Mouse (Mus musculus) midbrain, embryonic 16.5 days (tissue): ENCODE measurements at regions not wholly inside any gene's neighbourhood (a gene's known extent, or its start where the extent isn't known, plus 50 kb on each side); places are given as distances from the start of the nearest gene placed in this dataset.

ENCODE experiments used
- ATAC-seq: fragments of 200-750 bp; cut with Nextera tagmentation; 2 replicates; pipeline ENCODE4 v1.8.0; 2017; ENCODE audit warnings: moderate TSS enrichment
- H3K27ac ChIP-seq: fragments of 300-500 bp; sonication (generic); 2 replicates; pipeline ENCODE4 v1.5.1; 2014; ENCODE audit warnings: mild to moderate bottlenecking, low read length, mixed read lengths
- H3K27me3 ChIP-seq: fragments of 300-500 bp; sonication (generic); 2 replicates; pipeline ENCODE4 v1.6.1; 2014; ENCODE audit warnings: low read depth, low read length, mixed read lengths; ENCODE audit not compliant: control insufficient read depth, insufficient read depth
- H3K36me3 ChIP-seq: fragments of 300-500 bp; sonication (generic); 2 replicates; pipeline ENCODE4 v1.6.1; 2014; ENCODE audit warnings: mild to moderate bottlenecking, low read length, moderate library complexity, mixed read lengths; ENCODE audit not compliant: control insufficient read depth, insufficient read depth
- H3K4me1 ChIP-seq: fragments of 300-500 bp; sonication (generic); 2 replicates; pipeline ENCODE4 v1.6.1; 2014; ENCODE audit warnings: mild to moderate bottlenecking, low read length, mixed read lengths; ENCODE audit not compliant: control insufficient read depth, insufficient read depth
- H3K4me2 ChIP-seq: fragments of 300-500 bp; sonication (generic); 2 replicates; pipeline ENCODE4 v1.6.1; 2014; ENCODE audit warnings: mild to moderate bottlenecking, low read length, mixed read lengths
- H3K4me3 ChIP-seq: fragments of 300-500 bp; sonication (generic); 2 replicates; pipeline ENCODE4 v1.5.1; 2014; ENCODE audit warnings: low read depth, mild to moderate bottlenecking, low read length, moderate library complexity, mixed read lengths
- H3K9ac ChIP-seq: fragments of 300-500 bp; sonication (generic); 2 replicates; pipeline ENCODE4 v1.6.1; 2014; ENCODE audit warnings: low read depth, low read length, mixed read lengths
- H3K9me3 ChIP-seq: fragments of 300-500 bp; sonication (generic); replicated peaks from 2 replicates; pipeline ENCODE4 v1.6.1; 2014; ENCODE audit warnings: mild to moderate bottlenecking, low read length, mixed read lengths; ENCODE audit not compliant: control insufficient read depth, poor library complexity, severe bottlenecking
- WGBS: fragments of 180-500 bp; shearing (Covaris S2); extraction: QIAGEN DNeasy Blood & Tissue Kit; methylation state at CpG from one replicate; pipeline ENCODE4 v1.1.7; 2014; 5-methylcytosine and 5-hydroxymethylcytosine counted together

GRCm38 (mm10) chr6:17157270-17157669 is 92.3 kb downstream of the Tes start:
- H3K4me2 ChIP-seq: no peak overlapping the region
- H3K27me3 ChIP-seq: no peaks in the 10 kb centered on the region
- no peaks in the 10 kb centered on the region for H3K36me3 ChIP-seq
- H3K4me1 ChIP-seq: no peaks in the 10 kb centered on the region
- no peak overlapping the region for H3K4me3 ChIP-seq
- 92% methylated on average over 6 of the region's 6 CpGs for WGBS
- no peaks in the 10 kb centered on the region for H3K9me3 ChIP-seq
- ATAC-seq: no peak
- no peak overlapping the region for H3K27ac ChIP-seq
- H3K9ac ChIP-seq: no peak overlapping the region

GRCm38 (mm10) chr6:17169971-17170781 is 105.2 kb downstream of the Tes start:
- Histone ChIP-seq H3K36me3 (no peaks in the 10 kb centered on the region), H3K4me1 (peaks cover 22% of the 10 kb centered on the region), H3K27ac (peak overlapping the region; percentile 79), H3K9ac (peak overlapping the region; percentile 26; the same call in 1 of the 2 replicates), H3K27me3 (no peaks in the 10 kb centered on the region), H3K4me2 (peak overlapping the region; percentile 49), H3K9me3 (peaks cover 2% of the 10 kb centered on the region; the same call in 1 of the 2 replicates), H3K4me3 (peak overlapping the region; percentile 5; the same call in 1 of the 2 replicates)
- WGBS: 32% methylated on average over 18 of the region's 18 CpGs
- ATAC-seq: peak; percentile 54

GRCm38 (mm10) chr6:17170782-17171272 is 105.9 kb downstream of the Tes start:
- peak overlapping the region; percentile 26; the same call in 1 of the 2 replicates for H3K9ac ChIP-seq
- ATAC-seq: peak; percentile 29
- H3K4me3 ChIP-seq: no peak overlapping the region
- H3K27me3 ChIP-seq: no peaks in the 10 kb centered on the region
- WGBS: 21% methylated on average over 7 of the region's 7 CpGs
- H3K36me3 ChIP-seq: no peaks in the 10 kb centered on the region
- H3K4me1 ChIP-seq: peaks cover 22% of the 10 kb centered on the region
- peak overlapping the region; percentile 79 for H3K27ac ChIP-seq
- peak overlapping the region; percentile 49 for H3K4me2 ChIP-seq
- peaks cover 2% of the 10 kb centered on the region; the same call in 1 of the 2 replicates for H3K9me3 ChIP-seq

- peak overlapping the region; percentile 79 for H3K27ac ChIP-seq
- ATAC-seq: peak; percentile 90
- no peaks in the 10 kb centered on the region for H3K27me3 ChIP-seq
- no peaks in the 10 kb centered on the region for H3K36me3 ChIP-seq
- 0 out of 2 replicates have a peak overlapping the region, but pooled peaks have one; percentile 7 for H3K4me3 ChIP-seq
- H3K4me1 ChIP-seq: peaks cover 22% of the 10 kb centered on the region
- 6% methylated on average over 17 of the region's 17 CpGs for WGBS
- peak overlapping the region; percentile 49 for H3K4me2 ChIP-seq
- H3K9ac ChIP-seq: peak overlapping the region; percentile 15; the same call in 1 of the 2 replicates
- peaks cover 2% of the 10 kb centered on the region; the same call in 1 of the 2 replicates for H3K9me3 ChIP-seq
Measured at GRCm38 (mm10) chr6:17171273-17172011, 106.5 kb downstream of the Tes start.

- Histone ChIP-seq H3K4me1 (peaks cover 22% of the 10 kb centered on the region), H3K9me3 (peaks cover 2% of the 10 kb centered on the region; the same call in 1 of the 2 replicates), H3K27me3 (no peaks in the 10 kb centered on the region), H3K4me3 (no peak overlapping the region), H3K9ac (no peak overlapping the region), H3K36me3 (no peaks in the 10 kb centered on the region), H3K4me2 (no peak overlapping the region), H3K27ac (peak overlapping the region; percentile 79)
- no peak for ATAC-seq
- 15% methylated on average over 1 of the region's 1 CpGs for WGBS
Measured at GRCm38 (mm10) chr6:17172050-17172449, 107.1 kb downstream of the Tes start.

GRCm38 (mm10) chr6:17177153-17177552 is 103.8 kb upstream of the Cav2 start:
- 0 out of 2 replicates have a peak, but pooled peaks cover under 1% of the 10 kb centered on the region for H3K4me1 ChIP-seq
- H3K4me2 ChIP-seq: no peak overlapping the region
- no peaks in the 10 kb centered on the region for H3K36me3 ChIP-seq
- H3K27ac ChIP-seq: no peak overlapping the region
- H3K9me3 ChIP-seq: peaks cover 2% of the 10 kb centered on the region; the same call in 1 of the 2 replicates
- no peak overlapping the region for H3K4me3 ChIP-seq
- no peaks in the 10 kb centered on the region for H3K27me3 ChIP-seq
- no peak overlapping the region for H3K9ac ChIP-seq
- WGBS: 69% methylated on average over 7 of the region's 7 CpGs
- no peak for ATAC-seq

GRCm38 (mm10) chr6:17179476-17179875 is 101.5 kb upstream of the Cav2 start:
- no peak overlapping the region for H3K27ac ChIP-seq
- ATAC-seq: no peak
- H3K27me3 ChIP-seq: no peaks in the 10 kb centered on the region
- H3K9me3 ChIP-seq: peaks cover 2% of the 10 kb centered on the region; the same call in 1 of the 2 replicates
- WGBS: 68% methylated on average over 1 of the region's 1 CpGs
- no peaks in the 10 kb centered on the region for H3K4me1 ChIP-seq
- H3K4me3 ChIP-seq: no peak overlapping the region
- H3K4me2 ChIP-seq: no peak overlapping the region
- H3K9ac ChIP-seq: no peak overlapping the region
- H3K36me3 ChIP-seq: no peaks in the 10 kb centered on the region

GRCm38 (mm10) chr6:17186604-17187003 is 94.4 kb upstream of the Cav2 start:
- no peaks in the 10 kb centered on the region for H3K9me3 ChIP-seq
- 88% methylated on average over 5 of the region's 5 CpGs for WGBS
- no peak overlapping the region for H3K4me2 ChIP-seq
- no peaks in the 10 kb centered on the region for H3K36me3 ChIP-seq
- no peaks in the 10 kb centered on the region for H3K4me1 ChIP-seq
- ATAC-seq: no peak
- H3K27me3 ChIP-seq: no peaks in the 10 kb centered on the region
- no peak overlapping the region for H3K27ac ChIP-seq
- no peak overlapping the region for H3K9ac ChIP-seq
- no peak overlapping the region for H3K4me3 ChIP-seq
